Mouse (Mus musculus): Measurements from ENCODE around the gene Mfn2. TPM values are rescaled to one million over a fixed set of nuclear protein-coding genes. Genes with fewer than 3 reads are reported as not detected.

Gene Mfn2
- total RNA-seq, 2 experiments from 2014 or later, result 621 to 624 TPM

DNA sequence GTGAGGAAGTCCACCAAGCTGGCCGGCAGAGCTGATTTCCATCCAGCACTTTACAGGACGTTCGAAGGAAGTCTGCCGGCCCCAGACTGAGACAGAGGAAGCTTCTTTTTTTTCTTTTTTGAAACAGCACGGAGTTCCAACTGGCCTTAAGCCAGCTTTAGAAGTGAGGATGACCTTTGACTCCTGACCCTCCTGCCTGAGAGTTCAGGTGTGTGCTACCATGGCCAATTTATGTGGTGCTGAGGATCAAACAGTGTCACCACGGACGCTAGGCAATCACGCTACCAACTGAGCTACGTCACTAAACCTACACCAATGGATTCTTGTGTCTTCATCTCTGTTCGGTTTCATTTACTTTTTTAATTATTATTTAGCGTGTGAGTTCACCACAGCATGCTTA, 17.8 kb upstream of the Mfn2 start:
- DNase-seq, result no peak
- intact Hi-C loops (cut with DNase I), result no loop called here

GRCm38 (mm10) chr4:147920973-147921372, 16.5 kb upstream of the Mfn2 start:
- intact Hi-C loops (cut with DNase I), result no loop called here

DNA sequence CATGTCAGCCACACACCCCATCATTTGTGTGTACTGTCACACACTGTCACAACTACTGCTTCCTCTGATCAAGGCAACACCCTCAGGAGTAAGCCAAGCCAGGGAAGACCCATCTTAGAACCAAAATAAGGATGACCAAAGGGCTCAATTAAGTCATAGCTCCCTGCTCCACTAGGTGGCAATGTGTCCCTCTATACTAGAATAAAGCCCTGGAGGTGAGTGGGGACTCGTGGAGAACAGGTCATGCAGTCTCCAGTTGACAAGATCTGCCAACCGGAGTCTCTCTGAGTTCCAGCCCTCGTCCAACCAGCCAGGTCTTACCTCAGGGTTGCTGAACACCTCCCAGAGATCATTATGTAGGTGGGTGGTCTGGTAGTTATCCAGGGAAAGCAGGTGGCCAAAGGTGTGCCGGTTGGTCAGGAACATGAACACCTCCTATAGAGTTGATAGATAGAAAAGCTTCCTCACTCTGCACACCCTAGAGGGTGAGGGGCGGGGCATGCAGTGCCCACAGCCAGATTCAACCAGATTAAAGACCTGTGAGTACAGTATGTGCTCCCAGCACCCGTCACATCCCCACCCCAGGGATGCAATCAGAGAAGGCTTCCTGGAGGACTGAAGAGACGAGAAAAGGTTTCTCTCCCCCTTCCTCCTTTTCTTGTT, 14.1 kb upstream of the Mfn2 start:
- peak; percentile 59 to 76 for DNase-seq
- intact Hi-C loops (cut with DNase I), result loop anchor here (2.0 kb wide), 2 partner anchors 16 to 34 kb away; no protein-coding TSS in a partner anchor

More at GRCm38 (mm10) chr4:147920973-147921372, 16.5 kb upstream of the Mfn2 start:
- DNase-seq, result no peak

- intact Hi-C loops (cut with DNase I), result no loop called here
- DNase-seq, result peak; percentile 33 to 65
Observed at GRCm38 (mm10) chr4:147909486-147909885, 5.0 kb upstream of the Mfn2 start.

GRCm38 (mm10) chr4:147906230-147906629, 1.7 kb upstream of the Mfn2 start:
- intact Hi-C loops (cut with DNase I), result no loop called here
- no peak for DNase-seq

DNA sequence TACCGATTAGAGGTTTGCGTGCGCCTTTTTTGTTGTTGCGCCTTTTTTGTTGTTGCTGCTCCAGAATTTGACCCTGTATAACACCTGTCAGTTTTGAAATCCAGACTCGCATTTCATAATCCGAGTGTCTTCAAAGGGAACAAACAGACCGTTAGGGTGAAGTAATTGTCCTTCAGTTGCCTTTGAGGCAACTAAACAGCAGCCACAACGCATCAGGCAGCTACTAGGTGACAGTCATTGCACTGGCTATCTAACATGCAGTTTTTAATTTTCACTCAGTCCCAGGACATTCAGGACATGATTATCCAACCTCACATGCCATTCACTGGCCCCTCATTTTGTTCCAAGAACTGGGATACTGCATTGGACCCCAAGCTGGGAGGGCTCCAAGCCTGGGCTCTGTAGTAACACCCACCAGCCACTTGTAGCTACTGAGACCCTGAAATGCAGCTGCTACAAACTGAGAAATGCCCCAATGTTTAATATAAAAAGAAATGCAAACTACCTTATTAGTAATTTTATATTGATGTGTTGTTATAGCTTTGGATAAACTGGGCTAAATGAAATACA, 671 bp upstream of the Mfn2 start:
- intact Hi-C loops (cut with DNase I), result no loop called here
- no peak for DNase-seq

DNA sequence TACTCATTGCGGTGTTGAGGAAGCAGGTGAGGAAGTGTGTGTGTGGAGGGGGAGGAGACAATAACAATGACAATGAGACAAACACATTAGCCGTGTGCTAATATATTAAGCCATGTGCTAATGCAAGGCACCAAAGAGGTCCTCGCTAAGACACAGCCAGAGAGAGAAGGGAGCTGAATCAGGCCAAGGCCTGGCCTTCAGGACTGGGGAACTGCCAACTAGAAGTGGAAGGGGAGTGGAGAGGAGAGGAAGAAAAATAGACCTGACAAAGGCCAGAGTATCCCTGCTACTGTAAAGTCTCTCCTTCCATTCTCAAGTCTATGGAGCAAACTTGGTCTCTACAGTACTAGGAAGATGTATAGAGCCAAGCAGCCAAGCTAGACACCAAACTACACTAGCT, 903 bp downstream of the Mfn2 start:
- intact Hi-C loops (cut with DNase I), result no loop called here
- DNase-seq, result no peak

- no peak for DNase-seq
- intact Hi-C loops (cut with DNase I), result no loop called here
Observed at GRCm38 (mm10) chr4:147902906-147903500, 1.5 kb downstream of the Mfn2 start.

DNA sequence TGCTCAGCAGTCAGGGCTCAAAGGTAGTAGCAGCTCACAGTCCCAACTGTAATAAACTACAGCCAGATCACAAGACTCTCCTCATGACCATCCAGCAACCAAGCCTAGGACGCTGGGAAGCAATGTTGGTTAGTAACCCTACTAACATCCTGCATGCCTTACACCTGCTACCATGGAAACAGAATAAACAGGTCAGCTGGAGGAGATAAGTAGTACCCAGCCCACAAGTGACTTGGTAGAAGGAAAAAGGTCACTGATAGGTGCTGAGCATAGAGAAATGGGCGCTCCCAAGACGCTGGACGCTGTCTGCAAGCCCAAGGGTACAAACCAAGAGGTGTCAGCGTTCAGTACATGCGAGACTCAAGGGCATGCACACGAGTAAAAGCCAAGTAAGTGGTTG, 4.1 kb downstream of the Mfn2 start:
- DNase-seq, result no peak
- intact Hi-C loops (cut with DNase I), result no loop called here

GRCm38 (mm10) chr4:147897348-147897747, 7.2 kb downstream of the Mfn2 start:
- intact Hi-C loops (cut with DNase I), result no loop called here
- peak in 1 of 2 experiments; percentile 50 for DNase-seq

GRCm38 (mm10) chr4:147896411-147896810, 8.1 kb downstream of the Mfn2 start:
- no peak for DNase-seq
- intact Hi-C loops (cut with DNase I), result no loop called here

DNA sequence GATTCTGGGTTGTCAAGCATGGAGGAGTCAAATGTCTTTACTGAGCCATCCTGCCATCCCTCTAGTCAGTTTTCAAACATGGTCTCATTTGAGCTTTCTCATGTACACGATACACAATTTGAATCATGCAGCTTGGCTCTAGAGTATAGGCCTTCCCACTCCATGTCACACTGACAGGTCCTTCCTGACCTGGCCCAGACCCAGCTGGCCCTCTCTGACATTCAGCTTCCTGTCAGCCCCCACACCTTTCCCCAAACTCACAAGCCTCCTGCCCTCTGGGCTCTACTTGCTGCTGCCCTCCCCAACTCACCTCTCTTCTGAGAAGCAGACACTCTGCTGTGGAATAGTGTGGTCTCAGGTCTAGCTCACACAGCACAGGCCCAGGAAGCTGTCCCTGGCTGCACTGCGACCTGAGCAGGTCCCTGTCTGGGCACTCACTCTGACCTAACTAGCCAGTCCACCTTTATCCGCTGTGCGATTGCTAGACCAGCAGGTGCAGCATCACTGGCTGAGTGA, 8.6 kb downstream of the Mfn2 start:
- intact Hi-C loops (cut with DNase I), result no loop called here
- DNase-seq, result peak in 1 of 2 experiments; percentile 49

GRCm38 (mm10) chr4:147890341-147890740, 14.2 kb downstream of the Mfn2 start:
- no peak for DNase-seq
- intact Hi-C loops (cut with DNase I), result no loop called here

- intact Hi-C loops (cut with DNase I), result no loop called here
- no peak for DNase-seq
Observed at GRCm38 (mm10) chr4:147888237-147888636, 16.3 kb downstream of the Mfn2 start.

DNA sequence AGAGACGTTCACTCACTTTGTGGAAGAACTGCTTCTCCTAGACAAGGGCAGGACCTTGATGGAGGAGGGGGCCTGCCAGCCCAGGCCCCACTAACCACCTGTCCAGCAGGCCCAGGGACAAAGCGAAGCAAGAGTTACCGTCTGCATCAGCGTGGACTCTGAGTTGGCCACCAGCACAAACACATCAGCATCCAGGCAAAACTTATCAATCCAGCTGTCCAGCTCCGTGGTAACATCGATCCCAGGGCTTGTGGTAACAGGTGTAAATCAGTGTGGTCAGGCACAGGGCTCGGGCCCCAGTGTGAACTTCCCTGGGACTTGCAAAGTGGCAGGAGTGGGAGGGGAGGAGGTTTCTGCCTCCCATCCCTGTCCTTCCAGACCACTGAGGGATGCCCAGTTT, 17.2 kb downstream of the Mfn2 start:
- intact Hi-C loops (cut with DNase I), result no loop called here
- no peak for DNase-seq

GRCm38 (mm10) chr4:147886158-147886557, 18.3 kb downstream of the Mfn2 start:
- DNase-seq, result no peak
- intact Hi-C loops (cut with DNase I), result no loop called here

GRCm38 (mm10) chr4:147884138-147884537, 20.4 kb downstream of the Mfn2 start:
- no peak for DNase-seq
- intact Hi-C loops (cut with DNase I), result no loop called here

- intact Hi-C loops (cut with DNase I), result no loop called here
- no peak for DNase-seq
Observed at GRCm38 (mm10) chr4:147883041-147883440, 21.5 kb downstream of the Mfn2 start.

DNA sequence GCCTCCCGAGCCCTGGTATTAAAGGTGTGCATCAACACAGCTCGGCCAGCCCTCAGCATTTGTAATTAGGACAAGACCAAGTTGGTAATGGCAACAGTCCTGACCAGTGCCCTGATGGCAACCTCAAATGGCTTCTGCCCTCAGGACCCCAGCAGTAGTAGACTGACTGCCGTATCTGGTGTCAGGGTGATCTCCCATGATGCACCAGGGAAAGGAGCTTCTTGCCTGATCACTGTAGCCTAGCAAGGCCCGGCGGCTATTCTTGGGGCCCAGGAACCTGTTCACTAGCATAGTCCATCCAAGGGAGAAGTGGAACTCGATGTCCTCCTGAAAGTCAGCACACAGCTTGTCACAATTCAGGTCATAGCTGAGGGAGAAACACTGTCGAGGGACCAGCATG, 22.7 kb downstream of the Mfn2 start:
- no peak for DNase-seq
- intact Hi-C loops (cut with DNase I), result no loop called here

- no peak for DNase-seq
Observed at GRCm38 (mm10) chr4:147879865-147880264, 24.6 kb downstream of the Mfn2 start.

DNA sequence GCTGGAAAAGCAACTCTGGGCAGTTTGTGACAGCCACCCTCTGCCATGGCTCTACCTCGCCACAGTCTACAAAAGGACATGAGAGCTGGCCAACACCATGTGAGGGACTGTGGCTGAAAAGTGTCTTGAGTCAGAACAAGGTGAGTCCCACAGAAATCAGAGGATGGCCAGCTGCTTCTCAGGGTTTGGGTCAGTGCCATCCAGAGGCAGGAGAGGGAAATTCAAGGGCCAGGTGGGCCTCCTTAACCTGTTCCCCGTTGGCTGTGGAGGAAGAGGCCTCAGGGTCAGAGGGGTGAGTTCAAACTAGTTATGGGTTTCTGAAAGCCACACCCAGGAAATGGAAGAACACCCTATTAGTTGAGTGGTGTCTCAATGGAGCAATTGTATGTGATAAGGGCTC, 25.0 kb downstream of the Mfn2 start:
- DNase-seq, result no peak
- intact Hi-C loops (cut with DNase I), result no loop called here

More at GRCm38 (mm10) chr4:147879865-147880264, 24.6 kb downstream of the Mfn2 start:
- intact Hi-C loops (cut with DNase I), result no loop called here

DNA sequence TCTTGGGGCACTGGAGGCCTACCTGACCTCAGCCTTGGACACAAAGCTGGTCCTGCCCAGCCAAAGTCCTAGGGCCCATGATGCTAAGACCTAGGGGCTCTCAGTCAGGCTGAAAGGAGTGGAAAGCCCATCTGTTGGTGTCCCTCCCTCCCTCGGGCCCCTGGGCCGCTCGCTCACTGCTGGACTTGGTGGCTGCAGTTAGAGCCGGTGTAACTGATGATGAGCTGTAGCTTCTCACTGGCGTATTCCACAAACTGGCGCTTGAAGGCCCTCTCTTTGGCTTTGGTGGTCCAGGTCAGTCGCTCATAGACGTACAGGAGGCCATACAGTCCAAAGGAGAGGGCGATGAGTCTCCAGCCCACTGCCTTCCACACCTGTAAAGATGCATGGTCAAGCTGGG, 26.0 kb downstream of the Mfn2 start:
- intact Hi-C loops (cut with DNase I), result no loop called here
- DNase-seq, result no peak
